Mouse (Mus musculus) limb, embryonic 12.5 days (tissue): ENCODE results near the gene Jdp2. TPM values are rescaled to one million over a fixed set of nuclear protein-coding genes. Genes with fewer than 3 reads are reported as not detected.
A peak's percentile ranks its signal among the peaks of the same experiment; 100 is the strongest.

Experiments used
- ATAC-seq: fragments of 200-750 bp; cut with Nextera tagmentation; 2 replicates; pipeline ENCODE4 v1.8.0; 2017; ENCODE audit warnings: low read depth, moderate TSS enrichment; ENCODE audit not compliant: insufficient number of reproducible peaks, insufficient read depth, low FRiP score, low TSS enrichment
- H3K27ac ChIP-seq: fragments of 300-500 bp; sonication (generic); 2 replicates; pipeline ENCODE4 v1.5.1; 2016; ENCODE audit warnings: mild to moderate bottlenecking, moderate library complexity
- H3K27me3 ChIP-seq: fragments of 300-500 bp; sonication (generic); 2 replicates; pipeline ENCODE4 v1.6.1; 2016; ENCODE audit warnings: mild to moderate bottlenecking, moderate library complexity
- H3K36me3 ChIP-seq: fragments of 300-500 bp; sonication (generic); 2 replicates; pipeline ENCODE4 v1.6.1; 2016; ENCODE audit warnings: mild to moderate bottlenecking, moderate library complexity
- H3K4me1 ChIP-seq: fragments of 300-500 bp; sonication (generic); replicated peaks from 2 replicates; pipeline ENCODE4 v1.6.1; 2016
- H3K4me2 ChIP-seq: fragments of 300-500 bp; sonication (generic); 2 replicates; pipeline ENCODE4 v1.6.1; 2016; ENCODE audit warnings: mild to moderate bottlenecking, moderate library complexity
- H3K4me3 ChIP-seq: fragments of 300-500 bp; sonication (generic); replicated peaks from 2 replicates; pipeline ENCODE4 v1.5.1; 2016; ENCODE audit warnings: mild to moderate bottlenecking
- H3K9ac ChIP-seq: fragments of 300-500 bp; sonication (generic); replicated peaks from 2 replicates; pipeline ENCODE4 v1.6.1; 2016; ENCODE audit warnings: mild to moderate bottlenecking, moderate library complexity
- H3K9me3 ChIP-seq: fragments of 300-500 bp; sonication (generic); 2 replicates; pipeline ENCODE4 v1.6.1; 2016; ENCODE audit warnings: mild to moderate bottlenecking, moderate library complexity
- WGBS: fragments of 180-500 bp; shearing (Covaris S2); methylation state at CpG from one replicate; pipeline ENCODE4 v1.1.7; 2016; 5-methylcytosine and 5-hydroxymethylcytosine counted together
- polyA plus RNA-seq: library from polyadenylated mRNA; unstranded; fragments of >200 nt; fragmentation: Nextera tagmentation; extraction: Ambion mirVana; gene quantifications from 2 replicates; pipeline ENCODE4 v1.2.1, GENCODE M21; 2016

Gene Jdp2
- polyA plus RNA-seq, 1 experiment from 2014 or later = 0.87 TPM

DNA sequence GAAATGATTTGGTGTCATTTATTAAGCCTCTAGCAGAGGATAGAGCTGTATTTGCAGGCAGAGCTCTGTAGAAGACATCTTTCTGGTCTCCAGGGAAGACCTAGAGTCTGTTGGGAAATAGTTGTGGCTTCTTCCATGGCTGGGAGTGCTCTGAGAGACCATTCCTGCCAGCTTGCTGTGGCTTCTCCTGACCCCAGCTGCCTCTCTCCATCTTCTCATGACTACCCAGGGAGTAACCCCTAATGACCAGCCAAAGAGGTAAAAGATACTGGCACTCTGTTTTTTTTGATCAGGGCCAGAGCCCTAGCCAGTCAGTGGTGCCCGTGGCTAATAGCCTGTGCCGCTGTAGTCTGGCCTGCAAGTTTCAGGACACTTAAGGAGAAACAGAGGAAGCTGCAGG lies 3.3 kb downstream of the Jdp2 start:
- WGBS = 89% methylated on average over 2 of the region's 2 CpGs
- Histone ChIP-seq H3K4me1 (peaks cover 29% of the 10 kb centered on the region), H3K9ac (no peak overlapping the region), H3K4me3 (no peak overlapping the region), H3K36me3 (no peaks in the 10 kb centered on the region), H3K27ac (no peak overlapping the region), H3K9me3 (no peaks in the 10 kb centered on the region), H3K4me2 (peak overlapping the region; percentile 93), H3K27me3 (peaks cover 44% of the 10 kb centered on the region)
- ATAC-seq = no peak

DNA sequence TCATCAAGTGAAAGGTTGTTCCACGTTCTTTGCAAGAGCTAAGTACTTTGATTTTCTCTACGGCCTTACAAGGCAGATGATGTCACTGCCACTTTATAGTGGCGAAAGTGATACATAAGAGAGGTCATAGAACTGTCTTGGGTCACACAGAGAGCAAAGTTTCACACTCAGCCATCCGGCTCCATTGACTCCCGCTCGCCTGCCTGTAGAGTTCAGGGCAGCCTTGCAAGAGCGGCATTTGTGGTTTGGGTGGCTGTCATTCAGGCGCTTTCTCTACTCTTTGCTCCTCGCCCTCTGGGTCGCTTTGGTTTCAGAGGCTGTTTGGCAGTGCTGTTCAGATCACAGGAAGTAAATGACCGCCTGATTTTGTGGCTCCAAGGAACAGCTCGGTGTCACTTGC lies 4.0 kb downstream of the Jdp2 start:
- H3K4me3 ChIP-seq = no peak overlapping the region
- peaks cover 38% of the 10 kb centered on the region for H3K27me3 ChIP-seq
- H3K4me2 ChIP-seq = no peak overlapping the region
- no peak overlapping the region for H3K9ac ChIP-seq
- no peak for ATAC-seq
- H3K9me3 ChIP-seq = no peaks in the 10 kb centered on the region
- WGBS = 71% methylated on average over 12 of the region's 12 CpGs
- H3K36me3 ChIP-seq = no peaks in the 10 kb centered on the region
- peaks cover 29% of the 10 kb centered on the region for H3K4me1 ChIP-seq
- H3K27ac ChIP-seq = no peak overlapping the region

DNA sequence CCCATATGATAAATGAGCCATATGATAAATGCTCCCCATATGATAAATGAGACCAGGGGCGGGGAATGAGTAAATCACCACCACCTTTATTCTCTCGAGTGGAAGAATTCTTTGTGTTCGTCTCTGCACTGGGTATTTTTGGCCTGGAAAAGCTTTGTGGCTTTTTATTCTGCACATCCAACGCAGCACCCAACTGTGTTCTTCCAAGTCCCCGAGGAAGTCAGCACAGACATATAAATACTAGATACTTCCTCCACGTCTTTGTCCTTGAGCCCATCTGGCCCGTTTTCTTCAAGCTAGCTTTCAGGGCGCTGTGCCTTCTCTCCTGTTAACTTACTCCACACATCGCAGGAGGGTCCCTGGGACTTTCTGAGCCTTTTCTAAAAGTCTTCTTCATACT lies 4.9 kb downstream of the Jdp2 start:
- Histone ChIP-seq H3K27ac (no peak overlapping the region), H3K4me3 (no peak overlapping the region), H3K9ac (no peak overlapping the region), H3K9me3 (no peaks in the 10 kb centered on the region), H3K4me1 (peaks cover 21% of the 10 kb centered on the region), H3K27me3 (peaks cover 29% of the 10 kb centered on the region), H3K4me2 (no peak overlapping the region), H3K36me3 (peaks cover 9% of the 10 kb centered on the region; the same call in 1 of the 2 replicates)
- WGBS = 83% methylated on average over 9 of the region's 9 CpGs
- no peak for ATAC-seq

DNA sequence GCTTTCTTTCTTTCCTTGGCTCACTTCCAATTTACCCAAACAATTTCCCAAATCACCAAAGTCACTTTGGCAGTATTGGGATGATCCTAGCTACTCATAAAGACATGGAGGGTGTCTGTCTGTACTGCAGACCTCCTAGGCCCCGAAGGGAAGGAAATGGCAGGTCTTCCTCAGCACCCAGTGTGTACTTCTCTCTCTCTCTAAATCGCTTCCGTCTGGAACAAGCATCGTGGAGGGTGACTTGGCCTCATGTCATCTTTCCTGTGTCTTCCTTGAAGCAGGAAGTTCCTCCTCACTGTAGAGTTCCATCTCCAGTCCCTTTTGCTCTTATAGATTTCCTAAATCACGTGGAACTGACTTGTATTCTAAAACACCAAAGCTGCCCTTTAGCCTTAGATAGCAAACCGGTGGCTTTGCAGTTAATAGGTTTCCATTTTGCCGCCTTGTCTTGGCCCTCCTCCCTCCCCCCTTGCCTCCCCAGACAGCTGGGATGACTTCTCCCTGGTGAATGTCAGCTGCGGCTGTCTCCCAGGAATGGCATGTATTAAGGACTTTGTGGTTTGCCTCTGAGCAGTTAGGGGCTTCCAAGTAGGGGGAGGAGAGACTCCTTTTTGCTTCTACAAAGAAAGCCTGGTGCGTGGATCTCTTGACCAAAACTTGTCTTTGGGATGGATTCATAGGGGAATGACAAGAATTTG lies 5.6 kb downstream of the Jdp2 start:
- H3K4me1 ChIP-seq = peaks cover 21% of the 10 kb centered on the region
- H3K4me3 ChIP-seq = no peak overlapping the region
- H3K9ac ChIP-seq = no peak overlapping the region
- peaks cover 29% of the 10 kb centered on the region for H3K27me3 ChIP-seq
- ATAC-seq = no peak
- no peak overlapping the region for H3K4me2 ChIP-seq
- WGBS = 52% methylated on average over 9 of the region's 9 CpGs
- peaks cover 12% of the 10 kb centered on the region; the same call in 1 of the 2 replicates for H3K36me3 ChIP-seq
- H3K27ac ChIP-seq = no peak overlapping the region
- H3K9me3 ChIP-seq = no peaks in the 10 kb centered on the region

DNA sequence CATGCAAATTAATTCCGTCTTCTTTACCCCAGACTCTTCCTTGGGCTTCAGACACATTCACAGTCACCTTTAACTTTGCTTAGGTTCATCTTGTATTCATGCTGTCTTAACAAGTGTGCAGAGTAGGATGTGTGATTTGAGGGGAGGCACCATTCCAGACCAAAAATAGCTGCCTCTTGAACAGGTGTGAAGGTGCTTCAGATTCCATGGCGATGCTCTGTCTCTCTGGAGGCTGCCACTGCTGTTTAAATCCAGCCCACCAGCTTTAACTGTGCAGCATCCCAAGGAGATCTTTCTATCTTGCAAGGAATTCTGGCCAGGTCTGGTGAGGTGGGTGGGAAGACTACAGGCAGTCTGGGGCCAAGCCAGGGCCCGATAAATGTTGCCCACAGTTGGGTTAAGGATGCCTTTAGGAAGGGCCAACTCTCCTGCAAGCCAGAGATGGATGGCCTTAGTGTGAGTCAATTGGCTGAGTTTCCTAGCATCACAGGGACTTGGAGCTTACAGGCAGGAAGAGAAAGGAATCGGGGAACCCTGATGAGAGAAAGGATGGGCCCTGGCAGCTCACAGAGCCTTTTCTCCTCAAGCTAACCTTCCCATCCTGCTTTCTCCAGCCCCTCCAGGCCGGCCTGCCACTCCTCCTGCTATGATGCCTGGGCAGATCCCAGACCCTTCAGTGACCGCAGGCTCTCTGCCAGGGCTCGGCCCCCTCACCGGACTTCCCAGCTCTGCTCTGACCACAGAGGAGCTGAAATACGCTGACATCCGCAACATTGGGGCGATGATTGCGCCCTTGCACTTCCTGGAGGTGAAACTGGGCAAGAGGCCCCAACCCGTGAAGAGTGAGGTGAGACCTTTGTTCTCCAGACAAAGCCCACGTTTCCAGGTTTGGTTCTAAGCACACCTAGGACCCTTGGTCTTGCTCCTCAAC lies 9.0 kb downstream of the Jdp2 start:
- Histone ChIP-seq H3K9ac (no peak overlapping the region), H3K27ac (no peak overlapping the region), H3K4me2 (no peak overlapping the region), H3K36me3 (peaks cover 25% of the 10 kb centered on the region), H3K27me3 (no peaks in the 10 kb centered on the region), H3K4me1 (no peaks in the 10 kb centered on the region), H3K4me3 (no peak overlapping the region), H3K9me3 (no peaks in the 10 kb centered on the region)
- ATAC-seq = no peak
- 87% methylated on average over 14 of the region's 14 CpGs for WGBS

DNA sequence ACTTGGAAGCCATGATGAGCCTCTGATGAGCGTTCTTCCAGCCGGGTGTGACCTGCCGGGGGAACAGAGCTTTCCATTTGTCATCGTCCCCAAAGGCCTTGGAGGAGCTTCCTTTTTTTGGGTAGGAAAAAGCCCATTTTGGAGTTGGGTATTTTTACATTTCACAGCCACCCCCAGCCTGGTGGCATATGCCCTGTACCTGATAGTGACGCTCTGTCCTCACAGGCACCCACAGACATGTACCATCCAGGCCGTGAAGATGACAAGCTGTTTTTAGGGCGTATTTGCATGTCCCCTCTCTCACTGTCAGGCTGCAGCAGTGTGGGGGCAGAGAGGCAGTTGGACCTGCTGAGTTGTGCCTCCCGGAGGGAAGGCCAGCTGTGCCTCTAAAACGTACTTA lies 11.3 kb downstream of the Jdp2 start:
- no peak for ATAC-seq
- WGBS = 82% methylated on average over 9 of the region's 9 CpGs
- Histone ChIP-seq H3K4me3 (no peak overlapping the region), H3K9ac (no peak overlapping the region), H3K36me3 (peaks cover 25% of the 10 kb centered on the region), H3K4me1 (no peaks in the 10 kb centered on the region), H3K27me3 (no peaks in the 10 kb centered on the region), H3K4me2 (no peak overlapping the region), H3K27ac (no peak overlapping the region), H3K9me3 (no peaks in the 10 kb centered on the region)

DNA sequence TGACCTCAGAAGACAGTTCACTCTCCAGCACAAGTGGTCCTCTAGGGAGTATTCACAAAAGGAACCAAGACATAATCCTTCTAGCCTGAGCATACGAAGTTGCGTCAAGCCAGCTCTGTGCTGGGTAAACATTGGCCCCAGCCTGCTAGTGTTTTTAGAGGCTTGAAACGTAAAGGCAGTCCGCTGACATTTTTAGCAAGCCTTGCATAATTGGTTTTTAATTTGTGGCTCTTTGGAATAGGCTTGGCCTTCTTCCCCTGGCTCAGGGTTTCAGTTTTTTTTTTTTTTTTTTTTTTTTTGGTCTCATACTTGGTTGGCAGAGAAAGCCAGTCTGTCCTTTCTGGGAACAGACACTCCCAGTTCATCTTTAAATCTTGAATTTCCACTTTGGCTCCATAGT lies 15.3 kb downstream of the Jdp2 start:
- no peak for ATAC-seq
- no peaks in the 10 kb centered on the region for H3K27me3 ChIP-seq
- 0 out of 2 replicates have a peak, but pooled peaks cover 3% of the 10 kb centered on the region for H3K4me1 ChIP-seq
- H3K36me3 ChIP-seq = peaks cover 13% of the 10 kb centered on the region
- no peak overlapping the region for H3K27ac ChIP-seq
- H3K9ac ChIP-seq = no peak overlapping the region
- H3K9me3 ChIP-seq = no peaks in the 10 kb centered on the region
- WGBS = 64% methylated on average over 4 of the region's 4 CpGs
- no peak overlapping the region for H3K4me3 ChIP-seq
- no peak overlapping the region for H3K4me2 ChIP-seq

DNA sequence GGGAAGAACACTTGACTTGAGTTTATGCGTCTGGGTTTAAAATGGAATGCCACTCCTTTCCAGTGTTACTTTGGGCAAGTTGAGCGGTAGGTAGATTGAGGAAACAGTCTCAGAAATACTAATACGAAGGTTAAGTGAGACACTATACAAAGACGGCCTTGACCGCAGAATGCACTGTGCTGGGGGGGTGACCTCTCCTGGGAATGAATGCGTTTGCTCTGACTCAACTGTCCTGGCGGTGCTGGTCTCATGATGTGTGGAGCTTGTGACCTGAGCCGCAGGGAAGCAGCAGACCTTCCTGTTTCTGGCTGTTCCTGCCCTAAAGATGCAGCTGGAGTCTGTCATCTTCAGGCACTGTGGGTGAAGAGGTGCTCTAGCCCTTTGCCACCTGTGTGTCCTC lies 16.7 kb downstream of the Jdp2 start:
- Histone ChIP-seq H3K4me2 (no peak overlapping the region), H3K9me3 (no peaks in the 10 kb centered on the region), H3K9ac (no peak overlapping the region), H3K27ac (no peak overlapping the region), H3K36me3 (peaks cover 5% of the 10 kb centered on the region; the same call in 1 of the 2 replicates), H3K4me3 (no peak overlapping the region), H3K27me3 (no peaks in the 10 kb centered on the region), H3K4me1 (0 out of 2 replicates have a peak, but pooled peaks cover 3% of the 10 kb centered on the region)
- ATAC-seq = no peak
- 90% methylated on average over 8 of the region's 8 CpGs for WGBS

DNA sequence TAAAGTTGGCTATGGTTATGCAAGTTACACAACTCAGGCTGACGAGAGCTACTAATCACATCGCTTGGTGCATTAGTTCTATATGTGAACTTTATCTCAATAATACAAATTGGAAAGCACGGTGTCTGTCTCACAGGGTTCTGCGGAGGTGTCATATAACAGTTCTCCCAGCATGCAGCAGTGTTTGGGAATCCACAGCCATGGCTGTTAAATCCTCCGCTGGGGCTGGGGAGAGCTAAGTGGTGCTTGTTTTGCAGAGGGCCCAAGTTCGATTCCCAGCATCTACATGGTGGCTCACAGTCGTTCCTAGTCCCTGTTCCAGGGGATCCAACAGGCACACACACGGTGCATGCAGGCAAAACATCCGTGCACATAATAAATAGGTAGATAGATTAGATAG lies 19.1 kb downstream of the Jdp2 start:
- no peak overlapping the region for H3K9ac ChIP-seq
- H3K27ac ChIP-seq = no peak overlapping the region
- H3K9me3 ChIP-seq = no peaks in the 10 kb centered on the region
- H3K36me3 ChIP-seq = no peaks in the 10 kb centered on the region; the same call in 1 of the 2 replicates
- H3K27me3 ChIP-seq = no peaks in the 10 kb centered on the region
- 0 out of 2 replicates have a peak, but pooled peaks cover 6% of the 10 kb centered on the region for H3K4me1 ChIP-seq
- no peak overlapping the region for H3K4me3 ChIP-seq
- ATAC-seq = no peak
- no peak overlapping the region for H3K4me2 ChIP-seq
- 75% methylated on average over 9 of the region's 9 CpGs for WGBS

DNA sequence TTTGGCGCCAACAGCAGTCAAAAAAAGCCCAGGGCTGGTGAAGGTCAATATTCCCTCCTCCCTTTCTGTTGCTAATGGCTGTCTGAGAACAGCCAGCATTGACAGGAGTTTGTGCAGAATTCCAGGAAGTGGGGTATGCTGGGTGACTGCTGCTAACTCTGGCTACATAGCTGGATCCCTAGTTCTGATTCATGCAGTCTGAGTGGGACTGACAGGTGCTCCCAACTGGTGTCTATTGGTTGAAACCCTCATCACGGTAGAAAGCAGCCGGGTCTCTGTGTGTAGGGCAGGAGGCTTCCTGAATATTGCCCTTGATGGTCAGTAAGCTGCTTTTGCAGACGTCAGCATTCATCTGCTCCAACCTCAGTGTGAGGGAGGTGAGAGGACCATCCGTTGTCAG lies 19.6 kb downstream of the Jdp2 start:
- no peaks in the 10 kb centered on the region; the same call in none of the 2 replicates for H3K36me3 ChIP-seq
- no peak overlapping the region for H3K9ac ChIP-seq
- no peak overlapping the region for H3K27ac ChIP-seq
- 82% methylated on average over 5 of the region's 5 CpGs for WGBS
- no peak overlapping the region for H3K4me2 ChIP-seq
- H3K27me3 ChIP-seq = no peaks in the 10 kb centered on the region
- H3K9me3 ChIP-seq = no peaks in the 10 kb centered on the region
- no peak for ATAC-seq
- peaks cover 10% of the 10 kb centered on the region; the same call in 1 of the 2 replicates for H3K4me1 ChIP-seq
- H3K4me3 ChIP-seq = no peak overlapping the region

DNA sequence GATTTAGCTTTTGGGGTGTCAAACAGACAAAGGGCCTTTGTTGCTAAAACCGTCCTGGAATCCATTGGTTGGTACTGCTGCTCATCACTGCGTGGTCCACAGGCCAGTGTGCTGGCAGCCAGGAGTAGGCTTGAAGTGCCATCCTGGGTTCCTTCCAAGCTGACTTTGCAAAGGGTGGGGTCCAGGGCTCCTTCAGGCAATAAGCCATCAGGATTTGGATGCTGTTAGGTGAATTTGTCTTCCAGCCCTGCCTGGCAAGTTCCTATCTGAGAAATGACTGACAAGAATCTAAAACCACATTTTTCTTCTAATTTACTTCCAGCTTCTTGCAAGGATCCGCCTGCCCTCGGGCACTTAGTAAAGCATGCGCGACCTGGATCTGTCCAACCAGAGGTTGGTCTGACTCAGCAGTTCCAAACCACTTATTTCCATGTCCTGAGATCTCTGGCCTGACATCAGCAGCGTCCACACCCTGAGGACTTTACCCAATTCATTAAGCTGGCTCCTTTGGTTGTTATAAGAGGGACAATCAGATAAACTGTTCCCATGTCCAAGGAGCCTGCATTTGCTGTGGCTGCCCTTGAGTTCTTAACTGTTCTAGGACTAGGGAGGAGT lies 20.6 kb downstream of the Jdp2 start:
- no peak for ATAC-seq
- no peak overlapping the region for H3K4me2 ChIP-seq
- H3K27me3 ChIP-seq = no peaks in the 10 kb centered on the region
- H3K4me1 ChIP-seq = peaks cover 15% of the 10 kb centered on the region
- no peak overlapping the region for H3K9ac ChIP-seq
- H3K9me3 ChIP-seq = no peaks in the 10 kb centered on the region
- no peak overlapping the region for H3K4me3 ChIP-seq
- no peaks in the 10 kb centered on the region; the same call in none of the 2 replicates for H3K36me3 ChIP-seq
- no peak overlapping the region for H3K27ac ChIP-seq
- WGBS = 81% methylated on average over 7 of the region's 7 CpGs
